Mouse (Mus musculus) left cerebral cortex, adult 18-20 months (tissue): ENCODE measurements around the gene Dlg1. TPM values are rescaled to one million over a fixed set of nuclear protein-coding genes. Genes with fewer than 3 reads are reported as not detected.

Experiments
- DNase-seq, 2 experiments: peaks; one replicate each; pipeline ENCODE4 v3.0.0; 2021 to 2022; ENCODE audit warnings: low spot score in 2 of 2, mixed read lengths in 1 of 2
- total RNA-seq, 2 experiments: library from RNA; stranded (reverse); gene quantifications; 2 replicates each; pipeline ENCODE4 v1.2.3; 2021

Gene Dlg1
- total RNA-seq, 2 experiments from 2014 or later = 179 to 196 TPM

DNA sequence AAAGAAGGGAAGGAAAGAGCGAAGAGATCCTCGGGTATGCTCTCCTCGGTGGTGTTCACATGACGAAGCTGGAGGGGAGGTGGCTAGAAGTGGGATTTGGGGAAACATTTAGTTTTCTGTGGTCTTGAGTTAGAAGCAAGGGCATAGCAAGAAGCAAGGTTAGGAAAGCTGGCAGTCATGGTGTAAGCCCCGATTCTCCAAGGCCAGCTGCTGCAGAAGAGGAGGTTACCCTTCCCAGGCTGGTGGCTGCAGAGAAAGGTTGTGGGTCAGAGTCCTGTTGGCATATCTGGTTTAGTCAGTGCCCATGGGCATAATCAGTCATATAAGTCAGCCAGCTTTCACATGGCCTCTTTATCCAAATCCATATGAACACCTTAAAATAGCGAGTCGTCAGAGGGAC is 9.2 kb upstream of the Dlg1 start:
- DNase-seq = no peak

DNA sequence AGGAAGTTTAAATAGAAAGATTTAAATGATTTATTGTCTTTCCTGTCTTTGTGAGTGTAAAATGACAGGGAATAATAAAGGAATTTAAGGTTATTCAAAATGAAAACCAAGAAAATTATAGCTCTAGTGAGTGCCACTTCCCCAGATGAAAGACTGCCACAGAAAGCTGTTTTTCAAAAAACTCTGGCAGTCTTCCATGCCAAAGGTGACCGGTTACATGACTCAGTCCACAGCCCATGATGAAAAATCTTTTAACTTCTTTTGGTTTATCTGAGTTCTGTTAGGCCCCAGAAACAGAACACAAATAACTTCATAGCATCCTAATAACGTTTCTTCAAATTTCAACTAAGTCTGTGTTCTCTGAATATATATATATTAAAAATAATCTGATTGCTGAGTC is 7.7 kb upstream of the Dlg1 start:
- no peak for DNase-seq

DNA sequence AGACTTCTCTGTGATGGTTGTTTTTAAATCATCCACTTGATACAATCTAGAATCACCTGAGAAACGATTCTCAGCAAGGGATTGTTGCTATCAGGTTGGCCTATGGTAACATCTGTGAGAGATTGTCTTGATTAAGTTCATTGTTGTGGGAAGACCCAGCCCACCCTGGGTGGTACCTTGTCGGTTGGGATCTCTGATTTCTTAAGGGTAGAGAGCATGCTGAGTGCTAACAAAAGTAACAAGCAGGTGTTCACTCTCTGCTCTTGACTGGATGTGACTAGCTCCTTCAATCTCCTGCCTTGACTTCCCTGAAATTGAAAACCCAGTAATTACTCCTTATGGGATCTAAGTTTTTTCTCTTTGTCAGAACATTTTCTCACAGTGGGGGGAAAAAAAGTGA is 5.7 kb upstream of the Dlg1 start:
- no peak for DNase-seq

DNA sequence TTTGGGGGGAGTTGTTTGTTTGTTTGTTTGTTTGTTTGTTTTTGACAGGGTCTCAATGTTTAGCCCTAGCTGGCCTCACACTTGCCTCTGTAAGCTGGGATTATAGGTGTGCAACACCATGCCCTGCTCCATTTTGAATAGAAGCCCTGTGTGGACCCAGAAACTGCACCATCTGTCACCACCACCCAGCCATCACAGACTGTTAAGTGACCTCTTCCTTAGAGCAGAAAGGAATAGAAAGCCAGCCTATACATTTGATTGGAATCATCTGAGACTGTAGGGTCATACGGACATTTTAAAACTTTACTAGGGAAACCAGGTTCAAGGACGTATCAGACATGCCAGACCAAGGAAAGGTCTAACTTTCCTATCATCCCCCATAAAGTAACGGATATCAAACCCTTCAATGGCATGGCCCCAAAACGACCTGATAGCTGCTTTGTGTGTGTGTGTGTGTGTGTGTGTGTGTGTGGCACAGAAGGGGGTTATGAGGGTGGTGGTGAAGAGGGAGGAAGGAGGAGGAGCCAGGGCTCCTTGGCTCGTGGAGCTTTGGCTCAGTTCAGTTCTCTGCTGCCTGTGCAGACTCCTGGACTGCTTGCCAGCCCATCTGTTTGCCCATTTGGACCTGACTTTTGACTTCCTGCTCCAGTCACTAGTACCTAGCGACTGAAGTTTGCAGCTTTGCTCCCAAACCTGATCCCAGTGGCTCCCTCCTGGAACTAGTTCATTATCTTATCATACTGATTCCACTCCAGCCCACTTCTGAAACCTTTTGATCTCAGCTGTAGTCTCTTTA is 4.5 kb upstream of the Dlg1 start:
- DNase-seq = no peak

DNA sequence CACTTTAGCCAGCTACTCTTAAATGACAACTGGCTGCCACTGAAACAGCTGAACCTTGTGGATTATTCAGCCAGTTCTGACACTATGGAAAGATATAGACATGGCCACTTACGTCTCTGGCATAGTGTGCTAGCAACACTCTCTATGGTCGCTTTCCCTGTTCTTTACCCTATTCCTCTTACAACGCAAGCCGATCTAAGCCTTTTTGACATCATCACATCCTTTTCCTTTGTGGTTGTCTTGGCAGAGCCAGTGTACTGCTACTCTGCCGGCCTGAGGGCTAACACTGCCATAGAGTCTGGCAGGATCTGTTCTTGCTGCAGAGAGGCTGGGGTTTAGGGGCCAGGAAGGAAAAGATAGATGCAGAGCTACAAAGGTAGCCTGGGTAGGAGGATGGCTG is 3.8 kb upstream of the Dlg1 start:
- DNase-seq = no peak

DNA sequence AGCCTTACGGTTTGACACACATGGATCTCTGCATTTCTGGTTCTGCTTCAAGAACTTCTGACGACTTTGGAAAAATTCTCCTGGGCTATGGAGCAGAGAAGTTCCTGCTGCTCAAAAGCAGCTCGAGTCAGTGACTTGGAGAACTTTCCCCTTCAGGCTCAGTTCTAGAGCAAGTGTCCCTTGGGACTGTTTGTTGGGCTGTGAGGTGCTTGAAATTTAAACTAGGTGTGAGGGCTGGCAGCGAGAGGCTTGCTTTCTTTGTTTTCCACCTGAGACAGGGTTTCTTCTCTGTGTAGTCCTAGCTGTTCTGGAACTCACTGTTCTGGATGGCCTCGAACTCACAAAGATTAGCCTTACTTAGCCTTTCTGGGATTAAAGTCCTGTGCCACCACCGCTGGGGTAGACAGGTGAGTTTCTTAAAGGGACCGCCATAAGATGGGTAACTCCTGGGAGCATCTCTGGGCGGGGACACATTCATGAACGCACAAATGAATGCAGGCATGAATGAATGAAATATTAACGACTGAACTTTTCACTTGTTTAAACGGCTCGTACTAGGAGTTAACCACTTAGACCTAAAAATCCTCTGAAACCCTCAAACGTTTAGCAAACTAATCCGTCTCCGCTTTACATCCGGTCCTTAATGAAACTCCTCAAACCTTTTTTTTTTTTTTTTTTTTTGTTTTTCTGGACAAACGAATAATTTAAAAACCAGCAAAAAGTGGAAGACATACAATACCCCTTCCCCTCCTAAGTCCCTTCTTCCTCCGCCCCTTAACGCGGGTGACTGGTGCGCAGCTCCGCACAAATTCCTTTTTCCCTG is 476 bp upstream of the Dlg1 start:
- DNase-seq = no peak

DNA sequence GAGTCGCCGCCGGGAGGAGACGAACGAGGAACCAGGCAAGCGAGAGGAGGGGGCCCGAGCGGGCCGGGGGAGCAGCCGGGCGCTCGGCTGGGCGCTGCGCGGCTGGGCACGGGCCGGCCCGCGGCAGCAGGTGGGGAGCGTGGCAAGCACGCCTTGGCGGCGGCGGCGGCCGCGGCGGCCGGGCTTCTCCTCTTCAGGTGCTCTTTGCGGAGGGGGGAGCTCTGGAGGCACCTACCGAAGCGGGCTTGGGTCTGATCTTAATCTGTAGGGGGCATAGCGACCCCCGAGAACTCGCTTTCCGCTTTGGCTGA is 999 bp downstream of the Dlg1 start:
- no peak for DNase-seq

DNA sequence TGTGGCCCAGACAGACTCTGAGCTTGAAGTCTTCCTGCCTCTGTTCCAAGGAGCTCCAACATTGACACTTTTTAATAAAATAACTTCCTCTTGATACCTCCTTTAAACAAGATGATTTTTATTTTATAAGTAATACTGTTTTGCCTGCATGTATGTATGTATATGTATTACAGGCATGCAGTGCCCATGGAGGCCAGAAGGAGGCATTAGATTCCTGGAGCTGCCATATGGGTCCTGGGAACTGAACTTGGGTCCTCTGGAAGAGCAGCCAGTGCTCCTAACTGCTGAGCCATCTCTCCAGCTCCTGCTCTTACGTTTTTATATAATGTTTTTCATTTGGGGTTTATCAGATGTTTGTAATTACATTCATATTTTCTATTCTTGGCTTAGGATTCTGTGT is 9.0 kb downstream of the Dlg1 start:
- no peak for DNase-seq

DNA sequence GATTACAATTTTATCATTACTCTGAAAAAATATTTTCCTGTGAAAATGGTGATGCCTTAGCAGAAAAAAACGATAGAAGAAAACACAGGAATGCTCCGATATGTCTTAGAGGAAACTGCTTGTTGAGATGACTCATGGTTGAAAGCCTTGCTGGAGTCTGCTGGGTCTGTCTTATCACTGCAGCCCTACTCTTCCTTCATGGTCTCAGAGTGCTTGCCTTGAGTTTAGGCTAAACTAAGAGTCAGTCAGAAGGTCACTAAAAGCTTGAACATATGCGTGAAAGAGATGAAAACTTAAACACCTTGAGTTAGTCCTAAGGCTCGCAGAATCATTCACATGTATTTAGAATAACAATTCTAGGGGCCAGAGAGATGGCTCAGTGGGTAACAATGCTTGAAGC is 14.2 kb downstream of the Dlg1 start:
- no peak for DNase-seq

DNA sequence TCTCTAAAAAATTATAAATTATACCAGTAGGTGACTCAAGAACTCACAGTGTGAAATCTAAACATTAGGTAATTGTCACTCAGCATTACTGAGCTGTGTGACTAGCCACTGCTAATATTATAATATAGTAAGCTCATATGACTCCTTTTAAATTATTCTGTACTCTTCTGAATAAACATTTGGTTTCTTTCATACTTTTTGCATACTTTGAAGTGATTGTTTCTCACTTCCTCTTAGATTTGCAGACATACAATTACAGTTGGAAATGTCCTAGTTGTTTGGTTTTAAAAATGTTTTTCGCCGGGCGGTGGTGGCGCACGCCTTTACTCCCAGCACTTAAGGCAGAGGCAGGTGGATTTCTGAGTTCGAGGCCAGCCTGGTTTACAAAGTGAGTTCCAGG is 19.0 kb downstream of the Dlg1 start:
- no peak for DNase-seq

DNA sequence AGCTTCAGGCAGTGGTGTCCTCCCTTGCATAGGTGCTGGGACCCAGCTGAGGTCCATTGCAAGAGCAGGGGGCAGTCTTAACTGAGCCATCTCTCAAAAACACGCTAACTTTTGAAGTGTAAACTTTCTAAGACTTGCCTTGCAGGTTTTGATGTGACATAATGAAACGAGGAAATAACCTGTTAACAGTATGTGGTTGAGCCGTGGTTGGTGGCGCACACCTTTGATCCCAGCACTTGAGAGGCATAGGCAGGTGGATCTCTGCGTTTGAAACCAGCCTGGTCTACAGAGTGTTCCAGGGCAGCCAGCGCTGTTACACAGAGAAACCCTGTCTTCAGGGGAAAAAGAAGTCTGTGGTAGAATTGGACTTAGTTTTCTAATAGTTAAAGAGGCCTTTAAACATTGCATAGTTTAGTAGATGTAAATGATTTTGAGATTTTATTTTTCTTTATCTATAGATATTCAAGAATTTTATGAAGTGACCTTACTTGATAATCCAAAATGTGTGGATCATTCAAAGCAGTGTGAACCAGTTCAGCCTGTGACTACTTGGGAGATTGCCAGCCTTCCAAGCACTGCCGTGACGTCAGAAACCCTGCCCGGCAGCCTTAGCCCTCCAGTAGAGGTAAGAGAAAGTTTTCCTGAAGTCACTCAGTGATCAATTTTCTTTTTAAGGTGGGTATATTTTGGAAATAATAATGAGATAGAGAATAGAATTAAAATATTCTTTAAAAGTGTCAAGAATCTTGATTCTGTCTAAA is 20.6 kb downstream of the Dlg1 start:
- no peak for DNase-seq

DNA sequence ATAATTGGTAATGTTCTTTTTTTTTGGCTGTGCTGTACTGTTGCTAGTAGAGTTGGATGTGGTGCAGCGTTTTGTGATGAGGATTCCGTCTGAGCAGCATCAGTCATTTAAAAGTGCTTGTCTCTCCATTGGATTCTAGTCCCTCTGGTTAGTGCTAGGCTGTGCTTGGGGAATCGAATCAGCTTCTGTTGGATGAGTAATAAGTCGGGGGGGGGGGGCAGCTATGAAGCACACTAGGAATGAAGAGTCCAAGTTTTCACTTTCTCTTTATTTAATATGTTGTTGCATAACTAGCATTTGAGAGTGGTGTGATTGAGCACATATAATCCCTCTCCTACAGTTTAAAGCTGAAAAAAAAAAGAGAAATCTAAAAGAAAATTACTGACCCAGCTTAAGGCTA is 21.5 kb downstream of the Dlg1 start:
- DNase-seq = no peak

DNA sequence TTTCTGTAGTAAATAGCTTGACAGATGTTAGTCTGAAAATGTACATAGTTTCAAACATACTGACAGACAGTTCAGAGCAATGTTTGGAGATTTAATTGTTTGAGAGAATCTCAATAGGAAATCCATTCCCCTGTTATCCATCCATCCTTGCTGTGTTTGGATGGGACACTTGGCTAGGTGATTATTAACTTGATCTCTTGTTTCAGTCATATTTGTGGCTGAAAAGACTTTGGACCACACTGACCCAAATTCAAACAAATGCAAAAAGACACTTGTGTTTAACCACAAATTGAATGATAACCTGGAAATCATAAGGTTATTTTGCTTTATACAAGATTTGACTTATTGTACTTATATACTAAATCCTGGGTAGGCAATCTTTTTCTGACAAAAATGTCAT is 24.5 kb downstream of the Dlg1 start:
- DNase-seq = no peak

DNA sequence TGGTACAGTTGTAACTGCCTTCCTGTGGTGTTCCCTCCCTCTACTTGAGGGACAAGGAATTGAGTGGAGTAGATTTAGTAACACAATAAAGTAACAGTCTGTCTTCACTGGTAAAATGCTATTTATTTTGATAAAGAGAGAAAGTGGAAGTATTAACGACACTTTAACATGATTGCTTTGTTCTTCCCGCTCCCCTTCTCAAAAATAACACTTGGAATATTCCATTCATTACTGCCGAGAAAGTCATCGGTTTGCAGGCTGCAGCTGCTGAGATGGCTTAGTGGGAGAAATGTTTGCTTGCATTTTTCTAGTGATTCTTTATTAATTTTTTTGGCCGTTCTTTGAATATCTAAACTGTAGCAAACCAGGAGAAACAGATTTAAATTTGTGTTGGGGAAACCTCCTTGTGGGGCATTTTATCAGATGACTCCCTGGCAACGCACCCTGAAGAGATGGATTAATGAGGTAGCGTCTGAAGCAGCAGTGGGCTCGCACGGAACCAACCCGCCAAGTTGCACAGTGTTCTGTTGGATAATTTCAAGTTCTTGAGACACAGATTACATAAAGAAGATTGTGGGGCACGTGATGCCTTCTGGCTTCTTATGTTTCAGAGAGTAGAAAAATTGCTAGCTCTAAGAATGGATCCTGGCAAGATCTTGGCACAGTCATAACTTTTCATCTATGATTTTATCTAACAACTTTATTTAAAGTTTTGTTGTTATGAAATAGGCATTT is 32.2 kb downstream of the Dlg1 start:
- DNase-seq = peak; percentile 32 to 59

DNA sequence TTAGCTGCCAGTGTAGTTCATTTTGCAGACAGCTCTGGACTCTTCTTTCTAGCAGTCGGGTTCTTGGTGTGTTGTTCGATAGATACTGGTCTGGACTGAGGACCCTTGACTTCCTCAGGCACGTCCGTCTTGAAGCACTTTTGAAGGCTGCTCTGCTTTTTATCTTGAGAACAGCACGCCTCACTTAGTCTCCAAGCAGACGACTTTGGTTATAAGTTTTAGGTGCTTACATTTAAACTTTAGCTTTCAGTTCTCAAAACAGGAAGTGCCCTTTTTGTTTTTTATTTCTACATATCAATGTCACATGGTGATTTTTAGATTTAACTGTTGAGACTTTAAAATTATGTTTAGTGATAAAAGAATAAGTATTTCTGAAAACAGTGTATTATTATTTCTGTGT is 33.1 kb downstream of the Dlg1 start:
- DNase-seq = no peak

DNA sequence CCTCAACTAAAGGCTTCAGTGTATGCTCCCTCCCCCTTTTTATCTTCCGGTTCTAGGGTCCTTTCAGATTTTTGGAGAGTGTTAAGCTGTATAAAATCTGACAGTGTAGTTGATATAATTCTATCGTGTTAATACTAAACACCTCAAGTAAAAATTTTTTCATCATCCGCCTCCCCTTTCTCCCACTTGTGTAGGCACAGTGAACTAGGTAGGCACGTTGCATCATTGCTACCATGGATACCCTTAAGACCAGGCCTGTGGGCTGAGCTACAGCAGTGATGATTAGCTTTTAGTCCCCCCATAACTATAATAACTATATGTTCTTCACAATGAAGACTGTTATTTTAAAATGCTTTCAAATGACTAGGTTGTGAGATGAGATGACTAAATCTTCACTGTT is 34.1 kb downstream of the Dlg1 start:
- no peak for DNase-seq

DNA sequence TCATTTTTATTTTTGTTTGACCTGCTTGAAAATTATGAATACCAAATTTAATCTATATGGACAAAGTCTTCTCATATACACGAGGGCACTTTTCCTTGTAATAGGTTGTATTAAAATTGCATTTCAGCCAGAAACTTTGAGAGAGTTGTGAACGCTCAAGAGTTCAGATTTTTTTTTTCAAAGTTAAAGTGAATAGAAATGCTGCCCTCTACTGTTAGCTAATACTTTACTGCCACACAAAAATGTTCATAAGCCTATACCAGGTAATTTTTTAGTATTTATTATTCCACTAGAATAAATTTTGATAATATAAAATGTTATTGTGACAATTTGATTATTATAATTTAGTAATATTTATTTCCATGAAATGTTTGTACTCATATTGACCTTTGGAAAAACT is 42.0 kb downstream of the Dlg1 start:
- no peak for DNase-seq

DNA sequence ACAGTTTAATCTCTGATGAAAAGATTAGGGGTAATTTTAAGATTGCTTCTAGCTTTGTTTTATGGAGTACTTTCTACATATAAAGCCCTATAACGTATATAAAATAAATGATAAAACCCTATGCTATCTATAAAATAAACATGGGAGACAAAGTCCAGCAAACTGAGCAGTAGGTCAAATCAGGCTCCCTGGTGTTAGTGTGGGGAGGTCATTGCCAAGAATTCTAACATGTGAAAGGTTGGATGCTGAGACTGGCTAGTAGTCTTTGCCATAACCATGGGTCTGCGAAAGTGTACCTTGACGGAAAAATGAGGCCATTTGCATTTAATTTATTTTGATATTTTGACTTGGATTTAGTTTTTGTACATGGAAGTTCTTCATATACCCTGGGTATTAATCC is 42.7 kb downstream of the Dlg1 start:
- DNase-seq = no peak

DNA sequence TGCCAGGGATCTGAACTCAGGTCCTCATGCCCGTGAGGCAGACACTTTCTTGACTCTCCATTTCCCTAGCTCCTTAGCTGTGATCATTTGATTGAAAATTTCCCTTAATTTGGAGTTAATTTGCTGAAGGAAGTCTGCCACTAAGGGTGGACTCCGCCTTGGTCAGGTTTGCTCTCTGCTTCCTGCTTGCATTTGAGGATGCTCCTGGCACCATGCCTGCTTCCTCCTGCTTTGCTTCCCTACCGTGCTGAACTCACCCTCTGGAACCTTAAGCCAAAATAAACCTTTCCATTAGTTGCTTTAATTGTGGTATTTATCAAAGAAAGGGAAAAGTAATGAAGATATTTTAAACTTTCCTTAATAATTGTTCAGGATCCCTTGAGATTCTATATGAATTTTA is 44.1 kb downstream of the Dlg1 start:
- DNase-seq = no peak

DNA sequence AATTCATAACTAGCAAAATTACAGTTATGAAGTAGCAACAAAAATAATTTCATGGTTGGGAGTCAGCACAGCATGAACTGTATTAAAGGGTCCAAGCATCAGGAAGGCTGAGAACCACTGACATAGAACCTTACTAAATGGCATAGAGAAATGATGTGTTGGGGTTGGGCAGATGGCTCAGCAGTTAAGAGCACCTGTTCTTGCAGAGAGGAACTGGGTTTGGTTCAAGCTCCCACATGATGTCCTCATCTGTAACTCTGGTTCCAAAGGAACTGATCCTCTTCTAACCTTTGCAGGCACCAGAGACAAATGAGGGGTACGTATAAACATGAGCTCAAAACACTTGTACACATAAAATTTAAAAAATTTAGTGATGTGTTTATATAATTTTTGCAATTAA is 59.7 kb downstream of the Dlg1 start:
- no peak for DNase-seq

DNA sequence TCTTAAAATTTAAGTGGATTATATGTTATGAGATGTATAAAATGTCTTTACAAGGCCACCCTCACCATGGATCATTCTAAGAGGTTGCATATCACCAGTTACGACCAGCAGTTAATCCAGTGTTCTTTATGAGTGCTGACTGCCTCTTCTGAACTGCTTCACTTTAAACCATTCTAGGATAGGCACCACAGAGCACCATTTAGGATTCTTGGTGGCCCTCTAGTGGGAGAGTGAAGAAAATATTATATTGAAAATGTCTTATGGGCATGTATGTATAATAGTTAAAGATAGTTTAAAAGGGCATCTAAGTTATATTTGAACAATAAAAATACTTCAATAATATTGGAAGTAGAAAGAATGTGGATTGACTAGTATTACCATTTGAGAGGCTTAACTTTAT is 60.9 kb downstream of the Dlg1 start:
- DNase-seq = no peak

DNA sequence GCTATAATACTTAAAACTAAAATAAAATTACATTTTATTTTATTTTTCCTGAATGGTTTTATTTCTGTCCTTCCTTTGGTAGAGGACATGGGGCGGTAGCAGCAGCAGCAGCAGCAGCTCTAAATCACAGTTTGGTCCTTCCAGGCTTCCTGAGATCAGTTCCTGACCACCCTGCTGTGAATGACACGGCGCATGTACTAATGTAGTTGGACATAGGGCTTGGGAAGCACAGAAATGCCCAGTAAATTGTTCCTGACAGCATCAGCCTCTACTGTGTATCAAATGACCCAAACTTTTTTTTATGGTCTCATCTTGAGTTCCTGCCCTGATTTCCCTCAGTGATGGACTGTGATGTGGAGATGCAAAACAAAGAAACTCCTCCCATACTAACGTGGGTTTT is 61.6 kb downstream of the Dlg1 start:
- no peak for DNase-seq
